Mouse (Mus musculus) embryonic facial prominence, embryonic 10.5 days (tissue): ENCODE results near the gene Aff3. TPM values are rescaled to one million over a fixed set of nuclear protein-coding genes. Genes with fewer than 3 reads are reported as not detected.

ENCODE experiments used
- DNase-seq: peaks from one replicate; pipeline ENCODE4 v3.0.0-alpha.2; 2017; ENCODE audit warnings: low spot score
- H3K27ac ChIP-seq: fragments of 300-500 bp; sonication (generic); replicated peaks from 2 replicates; pipeline ENCODE4 v1.5.1; 2016; ENCODE audit warnings: mild to moderate bottlenecking
- H3K27me3 ChIP-seq: fragments of 300-500 bp; sonication (generic); replicated peaks from 2 replicates; pipeline ENCODE4 v1.6.1; 2016; ENCODE audit warnings: low read depth, mild to moderate bottlenecking; ENCODE audit not compliant: poor library complexity, severe bottlenecking
- H3K36me3 ChIP-seq: fragments of 300-500 bp; sonication (generic); replicated peaks from 2 replicates; pipeline ENCODE4 v1.6.1; 2016; ENCODE audit warnings: mild to moderate bottlenecking, moderate library complexity
- H3K4me1 ChIP-seq: fragments of 300-500 bp; sonication (generic); 2 replicates; pipeline ENCODE4 v1.6.1; 2016
- H3K4me3 ChIP-seq: fragments of 300-500 bp; sonication (generic); 2 replicates; pipeline ENCODE4 v1.5.1; 2016; ENCODE audit warnings: mild to moderate bottlenecking, moderate library complexity
- H3K9me3 ChIP-seq: fragments of 300-500 bp; sonication (generic); 2 replicates; pipeline ENCODE4 v1.6.1; 2016; ENCODE audit warnings: mild to moderate bottlenecking
- WGBS: fragments of 180-500 bp; shearing (Covaris S2); methylation state at CpG from one replicate; pipeline ENCODE4 v1.1.7; 2016; 5-methylcytosine and 5-hydroxymethylcytosine counted together
- polyA plus RNA-seq: library from polyadenylated mRNA; unstranded; fragments of >200 nt; fragmentation: Nextera tagmentation; extraction: Ambion mirVana; gene quantifications from 2 replicates; pipeline ENCODE4 v1.2.1, GENCODE M21; 2016

Gene Aff3
- polyA plus RNA-seq, 1 experiment from 2014 or later, result 8.7 TPM

- no peak overlapping the region for H3K4me3 ChIP-seq
- peaks cover 24% of the 10 kb centered on the region for H3K4me1 ChIP-seq
- no peaks in the 10 kb centered on the region for H3K36me3 ChIP-seq
- no peaks in the 10 kb centered on the region for H3K27me3 ChIP-seq
- H3K9me3 ChIP-seq, result no peaks in the 10 kb centered on the region
- WGBS, result 60% methylated on average over 3 of the region's 3 CpGs
- DNase-seq, result no peak
- H3K27ac ChIP-seq, result no peak overlapping the region
Measured at GRCm38 (mm10) chr1:38250246-38250645, 414.5 kb downstream of the Aff3 start.

- DNase-seq, result no peak
- no peaks in the 10 kb centered on the region for H3K36me3 ChIP-seq
- peaks cover 24% of the 10 kb centered on the region for H3K4me1 ChIP-seq
- no peaks in the 10 kb centered on the region for H3K9me3 ChIP-seq
- no peak overlapping the region for H3K4me3 ChIP-seq
- H3K27ac ChIP-seq, result no peak overlapping the region
- H3K27me3 ChIP-seq, result no peaks in the 10 kb centered on the region
- 85% methylated on average over 7 of the region's 7 CpGs for WGBS
Measured at GRCm38 (mm10) chr1:38249561-38249960, 415.2 kb downstream of the Aff3 start.

GRCm38 (mm10) chr1:38248027-38248426 lies 416.7 kb downstream of the Aff3 start:
- 57% methylated on average over 9 of the region's 9 CpGs for WGBS

GRCm38 (mm10) chr1:38242559-38242958 lies 422.2 kb downstream of the Aff3 start:
- Histone ChIP-seq H3K27ac (no peak overlapping the region), H3K4me1 (peaks cover 26% of the 10 kb centered on the region), H3K4me3 (no peak overlapping the region), H3K36me3 (no peaks in the 10 kb centered on the region), H3K27me3 (no peaks in the 10 kb centered on the region), H3K9me3 (no peaks in the 10 kb centered on the region)
- 81% methylated on average over 4 of the region's 4 CpGs for WGBS
- no peak for DNase-seq

More at GRCm38 (mm10) chr1:38248027-38248426, 416.7 kb downstream of the Aff3 start:
- H3K4me3 ChIP-seq, result no peak overlapping the region
- peaks cover 24% of the 10 kb centered on the region for H3K4me1 ChIP-seq
- H3K27me3 ChIP-seq, result no peaks in the 10 kb centered on the region
- peak overlapping the region; percentile 35; the same call in 1 of the 2 replicates for H3K27ac ChIP-seq
- no peaks in the 10 kb centered on the region for H3K36me3 ChIP-seq
- peak; percentile 40 for DNase-seq
- H3K9me3 ChIP-seq, result no peaks in the 10 kb centered on the region

- Histone ChIP-seq H3K27me3 (no peaks in the 10 kb centered on the region), H3K4me1 (peaks cover 27% of the 10 kb centered on the region), H3K27ac (no peak overlapping the region), H3K4me3 (no peak overlapping the region), H3K36me3 (no peaks in the 10 kb centered on the region), H3K9me3 (no peaks in the 10 kb centered on the region)
- no peak for DNase-seq
- 79% methylated on average over 4 of the region's 4 CpGs for WGBS
Measured at GRCm38 (mm10) chr1:38241801-38242200, 423.0 kb downstream of the Aff3 start.

GRCm38 (mm10) chr1:38241221-38241666 lies 423.5 kb downstream of the Aff3 start:
- no peaks in the 10 kb centered on the region for H3K36me3 ChIP-seq
- H3K4me3 ChIP-seq, result no peak overlapping the region
- H3K4me1 ChIP-seq, result peaks cover 28% of the 10 kb centered on the region
- H3K27ac ChIP-seq, result no peak overlapping the region
- DNase-seq, result no peak
- 86% methylated on average over 6 of the region's 6 CpGs for WGBS
- no peaks in the 10 kb centered on the region for H3K9me3 ChIP-seq
- no peaks in the 10 kb centered on the region for H3K27me3 ChIP-seq

GRCm38 (mm10) chr1:38240438-38241220 lies 424.1 kb downstream of the Aff3 start:
- 91% methylated on average over 9 of the region's 9 CpGs for WGBS
- no peaks in the 10 kb centered on the region for H3K27me3 ChIP-seq
- H3K9me3 ChIP-seq, result no peaks in the 10 kb centered on the region
- DNase-seq, result no peak
- H3K36me3 ChIP-seq, result no peaks in the 10 kb centered on the region
- H3K4me3 ChIP-seq, result no peak overlapping the region
- peaks cover 28% of the 10 kb centered on the region for H3K4me1 ChIP-seq
- H3K27ac ChIP-seq, result no peak overlapping the region

GRCm38 (mm10) chr1:38239516-38239915 lies 425.2 kb downstream of the Aff3 start:
- H3K27me3 ChIP-seq, result no peaks in the 10 kb centered on the region
- no peaks in the 10 kb centered on the region for H3K36me3 ChIP-seq
- H3K9me3 ChIP-seq, result no peaks in the 10 kb centered on the region
- no peak overlapping the region for H3K27ac ChIP-seq
- H3K4me3 ChIP-seq, result no peak overlapping the region
- H3K4me1 ChIP-seq, result peaks cover 28% of the 10 kb centered on the region
- no peak for DNase-seq
- WGBS, result 93% methylated on average over 16 of the region's 16 CpGs

GRCm38 (mm10) chr1:38237831-38238230 lies 426.9 kb downstream of the Aff3 start:
- H3K9me3 ChIP-seq, result no peaks in the 10 kb centered on the region
- H3K4me3 ChIP-seq, result no peak overlapping the region
- peaks cover 28% of the 10 kb centered on the region for H3K4me1 ChIP-seq
- no peak overlapping the region for H3K27ac ChIP-seq
- H3K36me3 ChIP-seq, result no peaks in the 10 kb centered on the region
- WGBS, result 92% methylated on average over 9 of the region's 9 CpGs
- no peak for DNase-seq
- H3K27me3 ChIP-seq, result no peaks in the 10 kb centered on the region

- H3K27me3 ChIP-seq, result no peaks in the 10 kb centered on the region
- H3K36me3 ChIP-seq, result no peaks in the 10 kb centered on the region
- no peaks in the 10 kb centered on the region for H3K9me3 ChIP-seq
- no peak overlapping the region for H3K4me3 ChIP-seq
- H3K27ac ChIP-seq, result no peak overlapping the region
- WGBS, result 47% methylated on average over 7 of the region's 7 CpGs
- DNase-seq, result no peak
- peaks cover 25% of the 10 kb centered on the region for H3K4me1 ChIP-seq
Measured at GRCm38 (mm10) chr1:38237027-38237787, 427.5 kb downstream of the Aff3 start.

- DNase-seq, result no peak
- WGBS, result 95% methylated on average over 5 of the region's 5 CpGs
- H3K4me3 ChIP-seq, result no peak overlapping the region
- H3K36me3 ChIP-seq, result peaks cover 5% of the 10 kb centered on the region; the same call in 1 of the 2 replicates
- no peaks in the 10 kb centered on the region for H3K27me3 ChIP-seq
- no peaks in the 10 kb centered on the region; the same call in 1 of the 2 replicates for H3K9me3 ChIP-seq
- peaks cover 16% of the 10 kb centered on the region for H3K4me1 ChIP-seq
- H3K27ac ChIP-seq, result no peak overlapping the region
Measured at GRCm38 (mm10) chr1:38233121-38233520, 431.6 kb downstream of the Aff3 start.

GRCm38 (mm10) chr1:38230041-38230440 lies 434.7 kb downstream of the Aff3 start:
- H3K4me1 ChIP-seq, result no peaks in the 10 kb centered on the region
- no peak overlapping the region for H3K4me3 ChIP-seq
- no peaks in the 10 kb centered on the region for H3K27me3 ChIP-seq
- 86% methylated on average over 8 of the region's 8 CpGs for WGBS
- H3K36me3 ChIP-seq, result peaks cover 13% of the 10 kb centered on the region; the same call in 1 of the 2 replicates
- H3K27ac ChIP-seq, result no peak overlapping the region
- peaks cover 22% of the 10 kb centered on the region for H3K9me3 ChIP-seq
- no peak for DNase-seq
